Mouse (Mus musculus): ENCODE measurements around the gene Ercc2.

Gene Ercc2

DNA sequence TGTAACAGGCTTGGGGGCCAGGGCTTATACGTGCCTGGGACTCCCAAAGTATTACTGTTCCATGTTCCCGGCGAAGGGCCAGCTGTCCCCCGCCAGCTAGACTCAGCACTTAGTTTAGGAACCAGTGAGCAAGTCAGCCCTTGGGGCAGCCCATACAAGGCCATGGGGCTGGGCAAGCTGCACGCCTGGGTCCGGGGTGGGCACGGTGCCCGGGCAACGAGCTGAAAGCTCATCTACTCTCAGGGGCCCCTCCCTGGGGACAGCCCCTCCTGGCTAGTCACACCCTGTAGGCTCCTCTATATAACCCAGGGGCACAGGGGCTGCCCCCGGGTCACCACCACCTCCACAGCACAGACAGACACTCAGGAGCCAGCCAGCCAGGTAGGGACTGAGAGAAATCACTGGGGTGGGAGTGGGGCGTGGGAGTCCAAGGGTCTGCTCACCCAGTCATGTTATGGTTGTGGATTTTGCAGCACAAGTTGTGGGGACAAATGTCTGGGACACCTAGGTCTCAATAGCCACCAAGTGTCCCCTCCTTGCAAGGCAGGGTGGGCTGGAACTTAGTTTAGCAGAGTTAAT lies 29.0 kb downstream of the Ercc2 start:
- peak; percentile 99 for DNase-seq

DNA sequence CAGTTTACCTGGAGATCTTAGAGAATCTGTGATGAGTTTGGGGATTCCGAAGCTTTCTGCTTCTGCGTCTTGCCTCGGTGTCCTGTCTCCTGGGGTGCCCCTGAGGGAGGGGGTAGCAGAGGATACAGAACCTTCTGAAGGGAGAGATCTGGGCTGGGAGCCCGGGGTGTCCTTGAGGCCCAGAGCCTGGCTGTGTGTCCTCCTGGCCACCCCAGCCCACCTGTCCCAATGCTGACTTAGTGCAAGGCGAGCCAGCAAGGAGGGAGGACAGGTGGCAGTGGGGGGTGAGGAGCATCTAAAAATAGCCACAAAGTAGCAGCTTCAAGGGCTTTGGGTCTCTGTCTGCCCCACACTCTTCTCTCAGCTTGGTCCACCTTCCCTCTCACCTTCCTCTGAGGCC lies 30.0 kb downstream of the Ercc2 start:
- no peak for DNase-seq

DNA sequence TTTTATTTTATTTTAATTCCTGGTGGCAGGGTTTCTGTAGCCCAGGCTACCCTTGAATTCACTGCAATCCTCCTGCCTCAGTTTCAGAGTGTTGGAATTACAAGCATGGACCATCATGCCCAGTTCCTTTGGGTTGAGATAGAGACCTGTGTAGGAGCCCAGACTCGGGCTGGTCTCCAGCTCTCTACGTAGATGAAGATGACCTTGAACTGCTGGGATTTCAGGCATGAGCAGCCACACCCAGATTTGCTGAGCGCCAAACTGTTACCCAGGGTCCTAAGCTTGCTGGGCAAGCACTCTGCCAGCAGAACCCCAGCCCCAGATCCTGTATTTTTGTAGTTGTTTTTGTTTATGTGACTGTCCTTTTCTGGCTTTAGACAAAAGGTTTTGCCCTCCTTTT lies 31.7 kb downstream of the Ercc2 start:
- DNase-seq, result no peak

DNA sequence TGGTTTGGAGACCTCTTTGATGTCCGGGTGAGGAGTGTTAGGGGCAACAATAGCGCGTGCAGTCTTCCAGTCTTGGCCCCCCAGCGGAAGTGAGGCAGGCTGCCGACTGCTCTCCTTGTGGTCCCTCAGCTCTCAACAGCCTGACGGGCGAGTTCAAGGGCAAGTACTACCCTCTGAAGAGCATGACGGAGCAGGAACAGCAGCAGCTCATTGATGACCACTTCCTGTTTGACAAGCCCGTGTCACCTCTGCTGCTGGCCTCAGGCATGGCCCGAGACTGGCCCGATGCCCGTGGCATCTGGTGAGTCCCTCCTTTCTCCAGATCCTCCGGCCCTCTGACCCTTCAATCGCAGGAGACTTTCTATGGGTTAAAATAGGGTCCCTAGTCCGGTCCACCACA lies 34.8 kb downstream of the Ercc2 start:
- DNase-seq, result no peak

DNA sequence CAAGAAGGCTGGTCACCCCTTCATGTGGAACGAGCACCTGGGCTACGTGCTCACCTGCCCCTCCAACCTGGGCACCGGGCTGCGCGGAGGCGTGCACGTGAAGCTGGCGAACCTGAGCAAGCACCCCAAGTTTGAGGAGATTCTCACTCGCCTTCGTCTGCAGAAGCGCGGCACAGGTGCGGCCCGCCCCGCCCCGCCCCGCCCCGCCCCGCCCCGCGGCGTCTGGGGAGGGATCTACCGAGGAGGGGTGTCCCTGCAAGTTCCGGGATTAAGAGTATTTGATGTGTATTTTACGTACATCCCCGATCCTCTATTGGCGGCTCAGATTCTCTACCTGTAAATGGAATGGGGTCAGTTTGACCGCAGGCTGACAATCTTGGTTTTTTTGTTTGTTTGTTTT lies 38.3 kb downstream of the Ercc2 start:
- no peak for DNase-seq

DNA sequence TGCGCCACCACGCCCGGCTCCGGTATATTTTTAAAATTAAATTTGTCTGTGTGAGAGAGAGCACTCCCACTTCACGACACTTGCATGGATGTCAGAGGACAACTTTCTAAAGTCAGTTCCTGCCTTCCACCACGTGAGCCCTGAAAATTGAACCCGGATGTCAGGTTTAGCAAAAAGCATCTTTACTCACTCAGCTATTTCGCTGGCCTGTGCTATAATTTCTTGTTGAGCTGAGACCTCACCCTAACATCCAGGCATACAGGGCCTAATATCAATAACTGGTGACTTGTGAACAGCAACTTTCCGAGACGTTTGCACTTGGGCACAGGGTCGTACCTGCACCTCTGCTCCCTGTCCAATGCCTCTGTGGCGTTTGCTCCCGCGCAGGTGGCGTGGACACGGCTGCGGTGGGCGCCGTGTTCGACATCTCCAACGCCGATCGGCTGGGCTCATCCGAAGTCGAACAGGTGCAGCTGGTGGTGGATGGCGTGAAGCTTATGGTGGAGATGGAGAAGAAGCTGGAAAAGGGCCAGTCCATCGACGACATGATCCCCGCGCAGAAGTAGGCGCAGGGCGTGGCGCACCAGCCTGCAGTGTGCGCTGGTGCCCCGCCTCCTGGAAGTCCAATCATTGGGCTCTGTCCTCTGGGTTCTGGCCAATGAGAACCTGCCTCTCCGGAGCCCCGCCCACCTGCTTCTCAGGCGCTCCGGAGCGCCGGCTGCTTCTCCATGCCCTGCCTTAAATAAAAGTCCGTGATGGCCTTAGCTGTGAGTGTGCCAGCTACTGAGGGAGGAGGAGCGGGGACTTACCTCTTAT lies 39.2 kb downstream of the Ercc2 start:
- peak; percentile 99 for DNase-seq

DNA sequence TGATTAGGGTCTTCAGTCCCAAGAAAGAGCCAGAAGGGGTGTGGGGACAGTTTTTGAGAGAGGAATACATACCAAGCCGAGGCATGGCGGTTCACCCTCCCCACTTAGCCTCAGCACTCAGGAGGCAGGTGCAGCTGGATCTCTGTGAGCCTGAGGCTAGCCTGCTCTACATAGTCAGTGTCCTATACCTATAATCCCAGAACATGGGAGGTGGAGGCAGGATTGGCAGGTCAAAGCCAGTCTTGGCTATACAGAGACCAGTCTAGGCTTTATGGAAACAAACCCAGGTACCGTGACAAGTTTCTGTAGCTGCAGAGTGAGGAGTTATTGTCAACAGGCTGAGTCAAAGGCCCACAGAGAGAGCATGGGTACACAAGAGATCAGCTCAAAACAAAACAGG lies 41.3 kb downstream of the Ercc2 start:
- DNase-seq, result no peak

DNA sequence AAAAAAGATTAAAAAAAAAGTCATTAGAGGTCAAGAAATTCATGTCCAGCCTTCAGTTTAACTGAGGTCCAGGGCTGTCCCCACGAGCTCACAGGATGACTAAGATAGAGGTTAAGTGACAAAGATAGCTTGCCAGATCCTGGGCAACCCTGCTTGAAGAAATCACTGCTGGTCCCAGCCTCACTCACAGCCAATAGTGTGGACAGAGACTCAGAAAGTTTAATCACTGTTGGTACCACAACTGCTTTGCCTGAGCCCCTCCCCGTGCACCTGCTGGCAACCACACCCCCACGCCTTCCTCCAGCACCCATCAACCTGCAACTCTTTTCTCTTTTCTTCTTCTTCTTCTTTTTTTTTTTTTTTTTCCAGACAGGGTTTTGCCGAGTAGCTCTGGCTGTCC lies 42.2 kb downstream of the Ercc2 start:
- DNase-seq, result no peak

DNA sequence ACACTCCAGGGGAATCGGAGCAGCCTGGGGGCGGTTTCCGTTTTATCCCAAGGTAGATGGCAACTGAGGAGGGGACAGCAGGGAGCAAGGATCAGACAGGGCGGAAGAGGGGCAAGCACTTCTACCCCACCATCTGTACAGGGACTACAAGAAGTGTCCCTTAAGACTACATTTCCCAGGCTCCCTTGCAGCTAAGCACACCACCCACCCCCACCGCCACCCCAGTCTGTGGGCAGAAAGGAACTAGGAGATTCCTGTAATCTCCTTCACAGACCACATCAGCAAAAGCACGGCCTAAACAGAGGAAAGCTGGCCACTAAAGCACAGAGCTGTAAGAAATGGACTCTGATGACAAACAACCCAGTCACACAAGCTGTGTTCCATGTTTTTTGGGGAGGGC lies 44.5 kb downstream of the Ercc2 start:
- DNase-seq, result no peak

DNA sequence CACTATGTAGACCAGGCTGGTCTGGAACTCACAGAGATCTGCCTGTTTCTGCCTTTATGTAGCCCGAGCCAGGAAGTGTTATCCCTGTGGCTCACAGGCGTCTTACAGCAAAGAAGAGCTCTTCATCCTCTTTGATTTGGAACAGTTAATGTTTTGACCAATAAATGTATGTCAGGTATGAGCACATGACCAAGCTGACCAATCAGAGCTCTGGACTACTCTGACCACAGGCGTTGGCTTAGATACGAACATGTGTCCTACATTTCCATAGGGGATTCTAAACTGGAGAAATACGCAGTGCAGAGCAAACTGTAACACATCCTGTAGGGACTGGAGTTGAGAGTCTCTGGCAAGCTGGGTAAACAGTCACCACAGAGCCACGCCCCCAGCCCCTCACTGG lies 45.1 kb downstream of the Ercc2 start:
- no peak for DNase-seq

DNA sequence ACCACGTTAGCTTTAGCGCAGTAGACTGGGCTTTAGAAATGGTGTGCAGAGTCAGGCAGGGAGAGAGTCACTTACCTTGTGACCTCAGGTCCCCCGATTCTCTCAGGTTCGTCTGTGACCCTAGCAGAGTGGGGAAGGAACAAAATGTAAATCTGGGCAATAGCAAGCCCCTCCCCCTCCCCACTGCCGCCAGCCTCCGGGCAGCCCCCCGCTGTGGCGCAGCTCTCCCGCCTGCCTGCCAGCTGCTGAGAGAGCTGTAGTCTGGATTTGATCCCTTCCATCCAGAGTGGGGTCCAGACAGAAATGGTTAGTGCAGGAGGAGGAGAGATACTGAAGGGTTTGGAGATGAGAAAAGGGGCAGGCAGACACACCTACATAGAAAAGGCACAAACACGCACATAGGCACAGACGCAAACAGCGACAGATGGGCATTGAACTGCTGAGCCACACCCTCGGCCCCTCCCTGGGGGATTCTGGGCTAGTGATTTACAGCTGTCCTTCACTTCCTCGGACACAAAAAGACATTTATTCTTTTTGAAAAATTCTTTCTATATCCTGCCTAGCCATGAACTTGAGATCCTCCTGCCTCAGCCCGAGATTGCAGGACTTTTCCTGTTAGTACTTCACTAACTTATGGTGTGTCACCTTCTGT lies 46.3 kb downstream of the Ercc2 start:
- no peak for DNase-seq

DNA sequence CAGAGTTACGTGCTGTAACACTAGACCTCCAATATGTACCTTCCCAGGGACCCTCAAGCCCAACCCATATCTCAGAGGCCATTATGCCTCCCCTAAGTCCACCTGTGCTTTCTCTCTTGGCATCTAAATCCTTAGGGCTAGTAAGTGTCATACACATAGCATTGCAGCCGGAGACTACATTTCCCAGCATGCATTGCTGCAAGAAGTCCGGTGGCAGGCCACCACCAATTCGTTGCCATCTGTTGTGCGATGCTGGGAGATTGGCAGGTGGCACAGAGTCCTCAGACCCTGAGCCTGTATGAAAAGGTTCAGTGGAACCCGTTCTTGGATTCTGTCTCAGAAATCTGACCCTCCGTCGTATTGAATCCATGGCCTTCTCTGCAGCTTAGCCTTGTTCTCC lies 47.9 kb downstream of the Ercc2 start:
- peak; percentile 87 for DNase-seq

DNA sequence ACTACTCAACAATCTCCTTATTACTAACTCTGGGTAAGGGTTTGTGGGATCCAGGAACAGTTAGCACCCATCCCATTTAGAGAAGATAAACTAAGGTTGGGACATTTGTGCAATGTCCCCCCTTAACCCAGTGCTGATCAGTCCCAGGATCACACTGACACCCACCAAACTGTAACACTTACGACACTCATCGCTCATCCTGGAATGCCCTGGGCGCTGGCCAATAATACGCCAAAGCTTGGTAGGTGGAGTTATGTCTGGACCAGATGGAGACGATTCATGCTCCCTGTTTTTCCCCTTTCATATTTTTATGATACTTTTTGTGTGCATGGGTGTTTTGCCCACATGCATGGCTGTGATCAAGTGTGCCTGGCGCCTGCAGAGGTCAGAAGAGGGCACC lies 48.6 kb downstream of the Ercc2 start:
- DNase-seq, result no peak

DNA sequence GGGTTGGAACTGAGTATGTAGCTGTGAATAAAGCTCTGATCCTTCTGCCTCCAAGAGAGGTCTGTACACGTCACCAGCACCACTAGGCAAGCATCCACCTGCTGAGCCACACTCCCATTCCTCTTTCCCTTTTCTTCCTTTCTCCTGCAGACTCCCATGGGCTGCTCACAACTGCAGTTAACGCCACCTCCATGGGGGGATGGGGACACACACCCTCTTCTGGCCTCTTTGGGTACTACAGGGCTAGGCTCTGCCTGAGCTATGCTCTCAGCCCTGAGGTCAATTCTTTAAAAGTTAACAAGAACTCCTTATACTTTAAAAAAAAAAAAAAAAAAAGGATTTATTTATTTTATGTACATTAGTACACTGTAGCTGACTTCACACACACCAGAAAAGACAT lies 50.7 kb downstream of the Ercc2 start:
- no peak for DNase-seq

DNA sequence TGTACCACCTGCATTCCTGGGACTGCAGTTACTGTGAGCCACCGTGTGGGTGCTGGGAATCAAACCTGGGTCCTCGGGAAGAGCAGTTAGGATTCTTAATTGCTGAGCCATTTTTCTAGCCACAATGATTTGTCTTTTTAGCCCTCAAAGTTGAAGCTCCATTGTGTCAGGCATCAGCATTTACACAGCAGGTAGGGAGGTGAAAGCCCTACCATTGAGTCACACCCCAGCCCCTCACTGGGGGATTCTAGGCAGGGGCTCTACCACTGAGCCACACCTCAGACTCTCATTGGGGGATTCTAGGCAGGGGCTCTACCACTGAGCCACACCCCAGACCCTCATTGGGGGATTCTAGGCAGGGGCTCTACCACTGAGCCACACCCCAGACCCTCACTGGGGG lies 54.5 kb downstream of the Ercc2 start:
- no peak for DNase-seq

DNA sequence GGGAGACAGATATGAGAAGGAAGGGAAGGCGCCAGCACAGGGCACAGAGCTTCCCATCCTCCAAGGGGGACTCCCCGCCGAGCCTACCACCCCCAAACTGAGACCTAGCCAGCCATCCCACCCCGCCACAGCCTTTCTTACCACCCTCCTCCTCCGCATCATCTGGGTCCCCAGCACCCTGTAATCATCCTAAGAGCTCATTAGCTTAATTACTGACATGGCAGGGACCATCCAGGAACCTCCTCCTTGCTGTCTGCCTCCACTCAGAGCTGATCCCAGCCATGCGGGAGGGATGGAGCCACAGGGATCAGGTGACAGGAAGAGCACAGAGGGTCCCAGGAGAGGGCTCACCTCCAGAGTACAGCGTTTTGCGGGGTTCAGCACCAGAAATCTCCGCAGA lies 55.2 kb downstream of the Ercc2 start:
- no peak for DNase-seq

DNA sequence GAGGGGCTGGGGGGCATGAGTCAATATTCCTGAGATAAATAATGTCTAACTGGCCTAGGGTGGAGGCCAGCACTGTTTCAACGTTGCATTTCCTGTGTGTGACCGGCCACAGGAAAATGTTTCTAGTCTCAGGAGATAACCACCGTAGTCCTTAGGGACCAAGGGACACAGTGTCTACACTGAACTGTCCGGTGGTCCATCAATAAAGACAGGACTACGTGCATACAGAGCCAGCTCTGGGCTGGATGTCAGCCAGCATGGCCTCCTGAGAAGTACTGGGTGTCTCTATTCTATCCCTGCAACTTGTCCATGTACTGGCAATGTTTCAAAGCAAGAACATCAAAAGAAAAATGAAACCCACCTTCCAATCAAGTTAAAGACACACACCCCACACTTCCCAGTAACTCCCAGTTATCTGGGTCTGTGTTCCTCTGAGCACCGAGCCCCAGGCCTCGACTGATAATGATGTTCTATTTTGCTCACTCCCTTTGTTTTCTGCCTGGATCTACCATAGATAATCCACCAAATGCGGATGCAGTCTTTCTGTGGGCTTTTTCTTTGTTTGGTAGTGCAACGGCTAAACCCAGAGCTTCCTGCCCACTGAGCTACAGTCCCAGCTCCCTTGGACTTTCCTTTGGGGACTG lies 59.8 kb downstream of the Ercc2 start:
- DNase-seq, result no peak

DNA sequence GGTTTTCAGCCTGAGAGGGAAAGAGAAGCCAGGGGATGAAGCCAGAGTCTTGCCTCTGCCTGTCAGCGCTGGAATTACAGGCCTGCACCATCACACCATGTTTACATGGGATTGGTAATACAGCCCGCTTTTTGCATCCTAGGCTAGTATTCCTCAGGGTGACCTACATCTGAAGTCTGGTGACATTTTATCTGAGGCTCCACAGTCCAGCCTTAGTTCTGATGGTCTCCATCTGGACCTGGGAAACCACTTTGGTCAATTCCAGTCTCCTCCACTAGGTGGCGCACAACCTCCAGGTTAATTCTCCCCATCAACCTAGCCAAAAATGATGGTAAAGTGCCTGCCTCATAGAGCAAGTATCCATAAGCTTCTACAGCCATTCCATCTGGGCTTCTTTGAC lies 61.5 kb downstream of the Ercc2 start:
- DNase-seq, result peak; percentile 96

DNA sequence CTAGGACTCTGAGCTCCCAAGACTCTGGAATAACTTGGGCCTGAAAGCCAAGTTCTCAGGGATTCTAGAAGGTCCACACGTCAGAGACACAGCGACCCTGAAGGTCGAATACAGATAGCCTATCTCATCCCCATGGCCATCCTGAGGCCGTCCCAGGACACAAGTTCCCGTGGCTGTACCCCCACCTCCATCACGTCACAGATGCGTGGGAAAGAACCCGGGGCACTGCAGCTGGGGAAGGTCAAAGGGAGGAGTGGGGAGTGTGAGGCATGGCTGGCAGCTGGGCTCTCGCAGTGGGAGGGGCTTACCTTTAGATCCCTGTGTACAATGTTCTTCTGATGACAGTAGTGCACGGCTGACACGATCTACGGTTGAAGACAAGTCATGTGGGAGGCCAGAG lies 63.0 kb downstream of the Ercc2 start:
- no peak for DNase-seq
